Mouse (Mus musculus) granulocyte monocyte progenitor cell, adult 5-6 weeks (primary cell): ENCODE measurements around the gene Mxra8. TPM values are rescaled to one million over a fixed set of nuclear protein-coding genes. Genes with fewer than 3 reads are reported as not detected.

Experiments used
- ATAC-seq: replicated peaks from 2 replicates; pipeline ENCODE4 v1.8.0; 2016; ENCODE audit warnings: mild to moderate bottlenecking, moderate TSS enrichment, inconsistent platforms; ENCODE audit not compliant: poor library complexity, severe bottlenecking
- total RNA-seq, 2 experiments: library from RNA; stranded (forward) in 1 of 2; stranded (reverse) in 1 of 2; fragments of 200-712, 200-1000 nt in 1 of 2; fragments of >200 nt in 1 of 2; fragmentation: Nextera tagmentation in 1 of 2; gene quantifications; 2 replicates each; pipeline ENCODE4 v1.2.3; 2014 to 2017

The Mxra8 gene
- total RNA-seq (2014; fragmentation: Nextera tagmentation) (0.39 TPM in 1 of 2 replicates, not detected in the other), total RNA-seq (2017) (not detected in 2 replicates)

GRCm38 (mm10) chr4:155839483-155839910 lies at the start of gene Mxra8:
Gene Mxra8, plus strand, starts transcription at chr4:155839680.
- ATAC-seq, result no peak

- no peak for ATAC-seq
Measured at GRCm38 (mm10) chr4:155790021-155790489, 49.4 kb upstream of the Mxra8 start, which contains the start of gene Ankrd65. Gene Ankrd65, plus strand, starts transcription at chr4:155790439.

DNA sequence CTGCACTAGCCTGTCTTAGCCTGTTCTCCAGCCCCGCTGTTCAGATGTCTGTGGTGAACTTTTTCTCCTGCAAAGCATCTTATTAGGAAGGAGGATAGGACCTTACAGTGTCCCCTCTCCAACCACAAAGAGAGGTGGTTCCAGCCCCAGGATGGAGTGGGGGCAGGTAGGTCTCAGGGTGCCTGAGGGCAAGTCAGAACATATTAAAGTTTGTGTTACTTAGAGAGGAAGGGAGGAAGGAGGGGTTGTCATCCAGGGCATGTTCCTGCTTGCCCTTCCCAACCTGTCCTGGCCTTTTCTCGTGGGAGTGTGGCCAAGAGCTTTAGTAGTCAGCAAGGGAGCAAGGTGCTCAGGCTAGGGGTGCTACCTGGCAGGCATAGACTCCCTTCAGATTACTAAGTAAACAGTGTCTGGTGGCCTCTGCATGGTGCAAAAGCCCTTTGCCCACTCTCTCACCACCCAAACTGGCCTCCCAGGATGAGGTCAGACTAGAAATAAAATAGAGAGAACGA lies 48.8 kb upstream of the Mxra8 start:
- ATAC-seq, result no peak

GRCm38 (mm10) chr4:155791240-155791933 lies 48.1 kb upstream of the Mxra8 start:
- ATAC-seq, result no peak

- ATAC-seq, result no peak
Measured at GRCm38 (mm10) chr4:155793730-155794129, 45.8 kb upstream of the Mxra8 start.

DNA sequence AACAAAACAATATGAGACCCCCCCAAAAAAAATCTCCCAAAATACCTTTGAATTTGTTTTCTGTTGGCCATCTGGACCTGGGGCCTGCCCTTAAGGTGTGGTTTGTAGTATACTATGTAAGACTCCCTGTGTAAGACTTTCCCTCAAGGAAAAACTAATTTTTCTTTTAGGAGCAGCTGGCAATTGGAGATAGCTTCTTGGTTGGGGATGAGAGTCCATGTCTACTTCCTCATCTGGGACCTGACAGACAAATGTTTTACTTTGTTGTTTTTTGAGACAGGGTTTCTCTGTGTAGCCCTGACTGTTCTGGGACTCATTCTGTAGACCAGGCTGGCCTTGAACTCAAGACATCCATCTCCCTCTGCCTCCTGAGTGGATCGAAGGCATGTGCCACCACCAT lies 37.4 kb upstream of the Mxra8 start:
- no peak for ATAC-seq

DNA sequence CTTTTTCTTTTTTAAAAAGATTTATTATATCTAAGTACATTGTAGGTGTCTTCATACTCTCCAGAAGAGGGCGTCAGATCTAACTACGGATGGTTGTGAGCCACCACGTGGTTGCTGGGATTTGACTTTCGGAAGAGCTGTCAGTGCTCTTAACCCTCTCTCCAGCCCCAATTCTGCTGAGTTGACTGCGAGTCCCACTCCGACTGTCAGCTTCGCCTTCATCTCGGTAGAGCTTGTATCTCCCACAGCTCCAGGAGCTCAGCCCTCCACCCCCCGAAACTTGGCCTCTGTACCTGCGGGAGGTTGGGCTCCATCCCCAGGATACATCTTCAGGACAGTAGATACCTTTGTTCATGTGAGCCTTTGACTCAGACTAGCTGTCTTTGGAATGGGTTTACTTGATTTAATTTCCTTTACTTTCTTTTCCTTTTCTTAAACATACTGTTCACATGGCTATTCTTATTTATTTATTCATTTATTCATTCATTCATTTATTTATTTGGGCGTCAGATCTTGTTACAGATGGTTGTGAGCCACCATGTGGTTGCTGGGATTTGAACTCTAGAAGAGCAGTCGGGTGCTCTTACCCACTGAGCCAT lies 36.6 kb upstream of the Mxra8 start, which contains the start of gene Mrpl20:
TSS of gene Mrpl20 (plus strand) at position 138 of the 599 bp plus-strand sequence.
- peak; percentile 41 for ATAC-seq

DNA sequence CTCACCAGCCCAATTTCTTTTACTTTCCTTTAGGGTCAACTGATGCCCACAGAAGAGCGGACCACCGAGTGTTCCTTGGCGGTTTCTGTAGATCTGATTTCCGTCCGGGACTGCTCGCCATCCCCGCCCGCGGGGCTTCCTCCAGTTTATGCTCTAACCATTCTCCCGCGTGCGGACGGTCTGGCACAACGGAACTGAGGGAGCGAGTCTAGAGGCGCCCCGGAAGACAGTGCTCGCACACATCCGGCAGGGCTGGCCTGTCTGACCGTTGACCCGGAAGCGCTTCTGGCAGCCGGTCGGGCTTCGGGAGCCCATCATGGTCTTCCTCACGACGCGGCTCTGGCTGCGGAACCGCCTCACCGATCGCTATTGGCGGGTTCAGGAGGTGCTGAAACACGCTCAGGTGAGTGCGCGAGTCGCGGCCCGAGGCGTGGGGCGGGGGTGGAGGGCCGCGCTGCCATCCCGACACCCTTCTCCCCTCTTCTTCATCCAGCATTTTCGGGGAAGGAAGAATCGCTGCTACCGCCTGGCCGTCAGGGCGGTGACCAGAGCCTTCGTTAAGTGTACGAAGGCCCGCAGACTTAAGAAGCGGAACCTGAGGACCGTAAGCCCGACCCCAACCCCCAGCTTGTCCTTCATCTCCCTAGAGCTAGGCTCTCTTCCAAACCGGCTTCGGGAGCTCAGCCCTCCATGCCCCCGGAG lies 36.0 kb upstream of the Mxra8 start:
- ATAC-seq, result peak; percentile 98

DNA sequence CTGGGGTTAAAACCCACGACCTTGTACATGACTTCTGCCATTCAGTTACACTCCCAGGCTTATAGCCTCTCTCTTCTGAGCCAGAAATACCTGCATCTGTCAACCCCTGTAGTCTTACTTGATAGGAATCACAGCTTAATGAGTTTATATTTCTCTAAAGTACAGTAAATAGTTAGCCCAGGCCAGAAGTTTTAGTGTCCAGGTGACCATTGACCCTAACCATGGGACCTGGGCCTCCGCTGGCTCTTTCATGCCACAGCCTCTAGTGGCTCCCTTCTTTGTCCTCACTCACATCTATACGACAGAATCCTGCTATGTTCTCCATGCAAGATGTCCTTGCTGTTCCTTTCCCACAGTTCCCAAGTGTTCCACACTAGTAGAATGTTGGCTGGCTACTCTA lies 31.6 kb upstream of the Mxra8 start:
- no peak for ATAC-seq

DNA sequence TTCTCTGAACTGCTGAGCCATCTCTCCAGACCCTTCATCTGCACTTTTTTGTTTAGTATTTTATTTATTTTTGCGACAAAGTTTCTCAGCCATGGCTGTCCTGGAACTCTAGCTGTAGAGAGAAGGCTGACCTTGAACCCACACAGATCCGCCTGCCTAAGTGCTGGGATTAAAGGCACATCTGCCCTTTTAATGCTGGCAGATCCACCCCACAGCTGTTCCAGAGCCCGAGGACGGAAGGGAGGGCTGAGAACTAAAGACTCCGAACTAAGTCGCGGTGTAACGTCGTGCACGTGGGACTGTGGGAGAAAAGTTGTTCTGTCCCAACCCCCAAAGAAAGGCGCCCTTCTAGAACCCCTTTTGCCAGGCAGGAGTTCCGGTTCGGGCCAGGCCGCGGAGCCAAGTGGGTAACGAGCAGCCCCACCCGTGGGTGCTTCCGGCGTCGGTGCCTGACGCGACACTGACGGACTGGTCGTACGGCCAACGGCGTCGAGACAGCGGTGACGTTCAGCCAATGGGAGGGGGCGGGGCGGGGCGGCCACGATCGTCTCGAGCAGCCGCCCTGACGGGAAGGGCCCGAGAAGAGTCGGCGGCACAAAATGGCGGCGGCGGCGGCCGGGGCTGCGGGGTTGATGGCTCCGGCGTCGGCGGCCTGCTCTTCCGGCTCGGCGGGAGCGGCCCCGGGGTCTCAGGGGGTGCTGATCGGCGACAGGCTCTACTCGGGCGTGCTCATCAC lies 27.4 kb upstream of the Mxra8 start, which contains the start of gene Ccnl2:
TSS of gene Ccnl2 (plus strand) at position 561 of the 736 bp plus-strand sequence.
- peak; percentile 98 for ATAC-seq

DNA sequence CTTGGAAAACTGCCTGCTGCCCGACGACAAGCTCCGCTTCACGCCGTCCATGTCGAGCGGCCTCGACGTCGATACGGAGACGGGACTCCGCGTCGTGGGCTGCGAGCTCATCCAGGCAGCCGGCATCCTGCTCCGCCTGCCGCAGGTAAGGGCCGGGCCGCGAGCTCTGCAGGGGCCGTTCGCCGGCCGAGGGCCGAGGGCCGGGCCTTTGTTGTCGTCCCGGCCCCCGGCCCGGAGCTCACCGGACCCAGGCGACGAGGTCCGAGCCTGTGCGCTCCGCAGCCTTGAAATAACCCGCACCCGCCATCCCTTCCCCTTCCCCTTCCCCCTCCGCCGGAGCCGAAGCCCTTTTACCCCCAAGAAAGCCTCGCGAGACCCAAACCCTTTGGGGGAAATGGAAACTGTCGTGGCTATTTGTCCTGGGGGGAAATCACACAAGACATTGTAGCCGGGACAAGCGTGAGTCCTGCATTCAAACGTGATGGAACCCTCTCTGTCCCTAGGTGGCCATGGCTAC lies 26.8 kb upstream of the Mxra8 start:
- ATAC-seq, result peak; percentile 47

GRCm38 (mm10) chr4:155817533-155817932 lies 21.9 kb upstream of the Mxra8 start:
- no peak for ATAC-seq

DNA sequence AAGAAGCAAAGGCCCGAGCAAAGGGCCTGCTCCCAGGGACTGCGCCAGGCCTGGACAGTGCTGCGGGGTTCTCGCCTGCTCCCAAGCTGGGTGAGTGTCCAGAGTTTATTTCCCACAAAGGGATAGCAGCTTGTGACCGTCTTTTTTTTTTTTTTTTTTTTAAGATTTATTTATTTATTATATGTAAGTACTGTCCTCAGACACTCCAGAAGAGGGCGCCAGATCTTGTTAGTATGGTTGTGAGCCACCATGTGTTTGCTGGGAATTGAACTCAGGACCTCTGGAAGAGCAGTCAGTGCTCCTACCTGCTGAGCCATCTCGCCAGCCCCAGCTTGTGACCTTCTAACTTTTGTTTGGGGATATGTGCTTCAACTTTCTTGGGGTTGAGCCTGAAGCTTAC lies 18.5 kb upstream of the Mxra8 start:
- ATAC-seq, result 0 out of 2 replicates have a peak, but pooled peaks have one; percentile 22

- ATAC-seq, result no peak
Measured at GRCm38 (mm10) chr4:155823443-155823842, 16.0 kb upstream of the Mxra8 start.

GRCm38 (mm10) chr4:155829866-155830265 lies 9.6 kb upstream of the Mxra8 start:
- no peak for ATAC-seq

- no peak for ATAC-seq
Measured at GRCm38 (mm10) chr4:155830596-155830995, 8.9 kb upstream of the Mxra8 start.

DNA sequence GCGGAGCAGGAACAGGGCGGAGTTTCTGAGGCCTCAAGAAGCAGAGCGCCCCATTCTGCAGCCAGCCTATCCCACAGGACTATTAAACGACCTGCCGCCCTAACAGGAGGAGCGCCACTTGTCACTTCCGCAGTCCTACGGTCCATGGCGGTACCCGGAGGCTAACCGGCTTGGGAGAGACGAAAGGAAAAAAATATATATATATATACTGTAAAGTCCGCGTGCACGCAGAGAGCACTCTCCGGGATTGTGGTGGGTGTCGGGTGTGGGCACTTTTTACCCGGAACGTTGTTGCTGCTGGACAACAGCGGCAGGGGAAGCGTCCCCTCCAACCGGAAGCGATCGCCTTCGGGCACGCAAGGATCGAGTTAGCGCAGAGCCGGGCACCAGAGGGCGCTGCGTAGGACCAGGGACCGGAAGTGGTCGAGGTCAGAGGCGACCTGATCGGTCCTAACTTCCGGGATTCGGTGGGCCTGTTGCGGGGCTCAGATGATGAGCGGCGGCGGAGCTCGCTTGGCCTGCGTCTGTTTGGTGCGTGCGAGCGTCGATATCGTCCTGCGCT lies 8.2 kb upstream of the Mxra8 start, which contains the start of gene Aurkaip1:
TSS of gene Aurkaip1 (plus strand) at position 68 of the 562 bp plus-strand sequence.
- ATAC-seq, result peak; percentile 84

- no peak; the same call in 1 of the 2 replicates for ATAC-seq
Measured at GRCm38 (mm10) chr4:155831831-155832230, 7.6 kb upstream of the Mxra8 start.

- ATAC-seq, result no peak
Measured at GRCm38 (mm10) chr4:155832321-155832720, 7.2 kb upstream of the Mxra8 start.
